Mouse (Mus musculus): ENCODE data around the gene Tmem101. TPM values are rescaled to one million over a fixed set of nuclear protein-coding genes. Genes with fewer than 3 reads are reported as not detected.

Gene Tmem101
- polyA plus RNA-seq (2011; ENCODE audit: insufficient read length, low read depth, missing spikeins) = 11.2 and 14.9 TPM in 2 replicates

GRCm38 (mm10) chr11:102156039-102156785 is at the start of gene Tmem101:
TSS of gene Tmem101 (minus strand) at chr11:102156404.
- TF ChIP-seq POLR2A (IDR thresholded peaks at IDR 0.05; ENCODE audit: low read depth, low read length) (peak; percentile 84), CTCF (IDR thresholded peaks at IDR 0.05; ENCODE audit: borderline replicate concordance, insufficient read depth, low read length) (no peak)
- Histone ChIP-seq H3K27ac (ENCODE audit: insufficient read depth, low read length) (peak within 1 kb of the TSS; percentile 1; the same call in 1 of the 2 replicates), H3K4me3 (ENCODE audit: insufficient read depth, low read length) (peak within 1 kb of the TSS; percentile 63), H3K4me1 (ENCODE audit: control insufficient read depth, insufficient read depth, low read length) (no peaks in the 10 kb centered on the region)

GRCm38 (mm10) chr11:102201408-102201821 is 45.2 kb upstream of the Tmem101 start:
- TF ChIP-seq POLR2A (IDR thresholded peaks at IDR 0.05; ENCODE audit: low read depth, low read length) (no peak), CTCF (IDR thresholded peaks at IDR 0.05; ENCODE audit: borderline replicate concordance, insufficient read depth, low read length) (peak; percentile 32; the same call in 1 of the 2 replicates)
- Histone ChIP-seq H3K27ac (ENCODE audit: insufficient read depth, low read length) (no peak overlapping the region), H3K4me3 (ENCODE audit: insufficient read depth, low read length) (no peak overlapping the region), H3K4me1 (ENCODE audit: control insufficient read depth, insufficient read depth, low read length) (peaks cover 6% of the 10 kb centered on the region)

- Histone ChIP-seq H3K4me1 (ENCODE audit: control insufficient read depth, insufficient read depth, low read length) (peaks cover 6% of the 10 kb centered on the region), H3K27ac (ENCODE audit: insufficient read depth, low read length) (no peak overlapping the region), H3K4me3 (ENCODE audit: insufficient read depth, low read length) (no peak overlapping the region)
- TF ChIP-seq CTCF (IDR thresholded peaks at IDR 0.05; ENCODE audit: borderline replicate concordance, insufficient read depth, low read length) (no peak), POLR2A (IDR thresholded peaks at IDR 0.05; ENCODE audit: low read depth, low read length) (no peak)
Measured at GRCm38 (mm10) chr11:102199856-102200255, 43.7 kb upstream of the Tmem101 start.

- H3K27ac ChIP-seq (ENCODE audit: insufficient read depth, low read length) = no peak overlapping the region
- no peak overlapping the region for H3K4me3 ChIP-seq (ENCODE audit: insufficient read depth, low read length)
- TF ChIP-seq CTCF (IDR thresholded peaks at IDR 0.05; ENCODE audit: borderline replicate concordance, insufficient read depth, low read length) (0 out of 2 replicates have a peak, but pooled peaks have one; percentile 11), POLR2A (IDR thresholded peaks at IDR 0.05; ENCODE audit: low read depth, low read length) (no peak)
- peaks cover 6% of the 10 kb centered on the region for H3K4me1 ChIP-seq (ENCODE audit: control insufficient read depth, insufficient read depth, low read length)
Measured at GRCm38 (mm10) chr11:102198245-102198644, 42.0 kb upstream of the Tmem101 start.

GRCm38 (mm10) chr11:102196018-102196797 is 40.0 kb upstream of the Tmem101 start:
- no peak overlapping the region for H3K27ac ChIP-seq (ENCODE audit: insufficient read depth, low read length)
- no peak overlapping the region for H3K4me3 ChIP-seq (ENCODE audit: insufficient read depth, low read length)
- TF ChIP-seq POLR2A (IDR thresholded peaks at IDR 0.05; ENCODE audit: low read depth, low read length) = no peak
- no peak for TF ChIP-seq CTCF (IDR thresholded peaks at IDR 0.05; ENCODE audit: borderline replicate concordance, insufficient read depth, low read length)
- no peaks in the 10 kb centered on the region for H3K4me1 ChIP-seq (ENCODE audit: control insufficient read depth, insufficient read depth, low read length)

GRCm38 (mm10) chr11:102193657-102194440 is 37.6 kb upstream of the Tmem101 start:
- Histone ChIP-seq H3K4me1 (ENCODE audit: control insufficient read depth, insufficient read depth, low read length) (peaks cover 3% of the 10 kb centered on the region; the same call in 1 of the 2 replicates), H3K27ac (ENCODE audit: insufficient read depth, low read length) (no peak overlapping the region), H3K4me3 (ENCODE audit: insufficient read depth, low read length) (no peak overlapping the region)
- TF ChIP-seq POLR2A (IDR thresholded peaks at IDR 0.05; ENCODE audit: low read depth, low read length) (no peak), CTCF (IDR thresholded peaks at IDR 0.05; ENCODE audit: borderline replicate concordance, insufficient read depth, low read length) (no peak)

GRCm38 (mm10) chr11:102190848-102191247 is 34.6 kb upstream of the Tmem101 start:
- no peak for TF ChIP-seq POLR2A (IDR thresholded peaks at IDR 0.05; ENCODE audit: low read depth, low read length)
- no peak for TF ChIP-seq CTCF (IDR thresholded peaks at IDR 0.05; ENCODE audit: borderline replicate concordance, insufficient read depth, low read length)
- peak overlapping the region; percentile 14; the same call in 1 of the 2 replicates for H3K4me3 ChIP-seq (ENCODE audit: insufficient read depth, low read length)
- 0 out of 2 replicates have a peak overlapping the region, but pooled peaks have one; percentile 73 for H3K27ac ChIP-seq (ENCODE audit: insufficient read depth, low read length)
- peaks cover 3% of the 10 kb centered on the region; the same call in 1 of the 2 replicates for H3K4me1 ChIP-seq (ENCODE audit: control insufficient read depth, insufficient read depth, low read length)

- H3K4me3 ChIP-seq (ENCODE audit: insufficient read depth, low read length) = peak within 1 kb of the TSS; percentile 78
- peaks cover 3% of the 10 kb centered on the region; the same call in 1 of the 2 replicates for H3K4me1 ChIP-seq (ENCODE audit: control insufficient read depth, insufficient read depth, low read length)
- H3K27ac ChIP-seq (ENCODE audit: insufficient read depth, low read length) = peak within 1 kb of the TSS; percentile 73
- peak; percentile 62 for TF ChIP-seq POLR2A (IDR thresholded peaks at IDR 0.05; ENCODE audit: low read depth, low read length)
- no peak for TF ChIP-seq CTCF (IDR thresholded peaks at IDR 0.05; ENCODE audit: borderline replicate concordance, insufficient read depth, low read length)
Measured at GRCm38 (mm10) chr11:102189461-102190436, 33.5 kb upstream of the Tmem101 start, which contains the start of gene G6pc3. TSS of gene G6pc3 (plus strand) at chr11:102189620.
